Mouse (Mus musculus) adrenal gland, postnatal 14 days (tissue): Measurements from ENCODE around the gene Rnf144a. TPM values are rescaled to one million over a fixed set of nuclear protein-coding genes. Genes with fewer than 3 reads are reported as not detected.
A peak's percentile ranks its signal among the peaks of the same experiment; 100 is the strongest.
"Not testable (repeated sequence)": the region's sequence is repeated elsewhere in the genome, so short reads cannot be mapped to it uniquely, and the experiment has no call there.

Experiments
- DNase-seq: peaks from one replicate; pipeline ENCODE4 v3.0.0; 2021; ENCODE audit warnings: mixed read lengths
- long read RNA-seq, 2 experiments: library from polyadenylated mRNA; stranded (forward); transcript quantifications; one replicate each; pipeline ENCODE4 v2.0.0; 2021
- total RNA-seq: library from RNA; stranded (reverse); gene quantifications from 2 replicates; pipeline ENCODE4 v1.2.3, GENCODE M21; 2021

Gene Rnf144a
- total RNA-seq: 24.1 and 33.5 TPM in 2 replicates
- long read RNA-seq, experiment 1, full-length matches to known transcripts: 4 of 13 reads
- long read RNA-seq, experiment 1, partial matches to known transcripts: 1 of 13 reads
- long read RNA-seq, experiment 1, other reads (novel, unspliced or antisense): 8 of 13 reads
- long read RNA-seq, experiment 2, full-length matches to known transcripts: 2 of 9 reads
- long read RNA-seq, experiment 2, partial matches to known transcripts: 1 of 9 reads
- long read RNA-seq, experiment 2, other reads (novel, unspliced or antisense): 6 of 9 reads

DNA sequence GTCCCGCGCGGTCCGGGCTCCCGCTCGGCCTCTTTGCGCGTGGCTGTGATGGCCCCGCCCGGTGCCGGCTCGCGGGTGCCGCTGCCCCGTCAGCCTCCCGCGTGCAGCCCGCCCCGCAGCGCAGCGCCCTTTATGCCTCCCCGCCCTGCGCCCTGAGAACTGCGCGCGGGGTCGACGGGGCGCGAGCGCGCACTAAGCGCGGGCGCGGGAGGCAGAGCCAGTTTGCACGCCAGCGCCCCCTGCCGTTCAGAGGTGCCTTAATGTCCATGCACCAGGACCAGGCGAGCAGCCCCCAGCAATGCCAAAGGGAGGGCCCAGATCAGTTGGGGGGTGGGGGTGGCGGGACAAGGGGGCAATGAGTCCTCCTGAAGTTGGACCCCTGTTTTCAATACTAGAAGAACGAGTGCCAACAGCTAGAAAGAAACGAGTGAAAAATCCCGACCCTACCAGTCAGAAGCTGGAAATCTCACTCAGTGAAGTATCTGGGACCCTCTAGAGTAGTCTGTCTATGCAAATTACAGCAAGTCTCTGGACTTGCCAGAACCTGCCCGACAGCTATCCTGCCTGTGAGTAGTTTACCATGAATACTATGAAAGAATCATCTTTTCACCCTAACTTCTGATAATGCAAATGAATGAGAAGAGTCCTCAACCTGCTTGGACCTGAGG, at the start of gene Rnf144a:
Rnf144a (minus strand) TSS at position 151 of the 668 bp plus-strand sequence.
- peak; percentile 96 for DNase-seq

DNA sequence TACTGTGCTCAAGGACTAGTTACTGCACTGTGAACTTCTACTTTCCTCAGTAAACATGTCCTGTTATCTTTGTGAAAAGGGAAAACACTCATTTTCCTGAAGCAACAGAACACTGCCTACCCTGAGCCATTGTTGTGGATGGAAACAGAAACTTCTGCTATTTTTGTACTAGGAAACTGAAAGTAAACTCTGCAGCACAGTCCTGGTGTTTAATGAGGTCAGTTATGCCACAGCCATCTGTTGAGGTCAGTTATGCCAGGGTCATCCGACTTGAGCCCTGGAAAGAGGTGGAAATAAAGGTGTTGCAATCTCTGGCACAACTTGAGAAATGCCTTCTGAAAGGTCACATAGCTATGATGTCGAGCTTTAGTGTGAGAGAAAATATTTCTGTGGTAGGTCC, 45.0 kb upstream of the Rnf144a start:
- DNase-seq: peak; percentile 63

DNA sequence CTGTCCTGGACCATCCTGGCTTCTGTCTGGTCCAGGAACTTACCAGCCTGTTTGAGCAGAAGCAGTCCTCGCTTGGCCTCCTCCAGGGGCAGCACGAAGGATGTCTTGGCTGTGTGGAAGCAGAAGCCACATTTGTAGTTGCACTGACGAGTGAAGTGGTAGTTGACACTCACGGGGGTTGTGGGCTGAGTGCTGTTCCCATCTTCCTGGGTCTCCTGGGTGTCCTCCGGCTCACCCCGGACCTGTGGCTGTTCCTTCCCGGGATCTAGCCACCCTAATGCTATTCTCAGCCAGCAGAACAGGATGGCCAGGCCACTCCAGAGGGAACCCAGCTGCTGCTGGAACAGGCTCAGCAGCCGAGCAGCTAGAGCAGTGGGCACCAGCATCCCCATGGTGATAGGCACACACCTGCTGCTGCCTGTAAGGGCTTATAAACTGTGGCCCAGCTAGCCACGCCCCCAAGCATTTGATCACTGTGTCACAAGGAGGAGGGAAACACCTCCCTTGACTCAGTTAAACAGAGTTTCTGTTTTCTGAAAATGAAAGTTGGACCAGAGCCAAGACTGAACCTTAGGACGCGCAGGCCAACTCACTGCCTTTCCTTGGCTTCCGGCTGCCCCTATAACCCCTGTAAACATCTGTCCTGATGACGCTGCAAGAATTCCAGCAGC, 41.1 kb upstream of the Rnf144a start, which contains the start of gene Rsad2:
Rsad2 (minus strand) TSS at position 425 of the 671 bp plus-strand sequence.
- peak; percentile 73 for DNase-seq

DNA sequence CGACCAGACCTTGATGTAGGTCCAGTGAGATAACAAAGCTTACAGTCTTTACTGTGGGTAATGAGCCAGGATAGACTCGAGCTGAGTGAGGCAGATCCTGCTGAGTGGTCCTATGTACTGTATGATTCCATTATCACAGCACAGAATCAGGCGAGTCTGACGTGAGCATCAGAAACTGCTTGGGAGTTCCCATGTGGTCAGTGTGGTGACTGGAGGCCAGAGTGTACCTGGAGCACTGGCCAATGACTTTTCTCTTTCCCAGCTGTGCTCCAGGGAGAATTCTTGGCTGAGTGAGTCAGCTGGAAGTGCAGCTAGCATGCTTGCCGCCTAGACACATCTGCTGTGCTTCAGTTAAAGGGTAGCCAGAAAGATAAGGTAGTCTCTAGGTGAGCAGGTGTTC, 39.6 kb upstream of the Rnf144a start:
- DNase-seq: peak; percentile 30

DNA sequence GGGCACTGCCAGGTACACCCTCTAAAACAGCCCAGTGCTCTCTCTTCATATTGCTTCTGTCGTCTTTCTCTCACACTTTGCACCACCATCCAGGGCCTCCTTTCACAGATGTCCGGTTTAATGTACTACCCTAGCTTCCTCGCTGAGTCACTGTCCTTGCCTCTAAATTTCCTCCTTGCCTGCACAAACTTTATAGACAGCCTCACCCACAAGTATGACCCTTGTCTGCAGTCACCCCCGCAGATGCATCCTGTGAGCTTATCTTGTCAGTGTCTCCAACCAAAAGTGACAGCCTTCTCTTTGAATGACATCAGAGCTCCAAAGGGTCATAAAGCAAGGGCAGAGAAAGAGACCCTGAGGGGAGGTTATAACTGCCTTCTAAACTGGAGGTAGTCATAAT, 37.9 kb upstream of the Rnf144a start:
- peak; percentile 27 for DNase-seq

DNA sequence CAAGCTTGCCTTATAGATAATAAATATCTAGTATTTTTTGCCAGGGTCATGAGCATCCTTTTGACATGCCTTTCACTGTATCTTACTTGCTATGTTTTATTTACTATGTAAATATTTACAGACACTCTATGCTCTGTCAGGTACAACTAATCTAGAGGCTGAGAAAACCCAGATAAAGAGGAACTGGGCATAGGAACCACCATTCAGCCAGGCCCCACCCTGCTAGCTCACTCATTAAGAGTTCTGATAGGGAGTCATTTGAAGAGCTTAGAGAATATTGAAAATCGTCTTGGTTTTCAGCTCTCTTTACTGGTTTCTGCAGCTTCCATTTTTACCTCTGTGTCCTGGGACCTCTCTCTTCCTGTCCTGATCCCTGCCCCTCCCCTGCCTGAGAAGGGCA, 36.1 kb upstream of the Rnf144a start:
- DNase-seq: no peak

DNA sequence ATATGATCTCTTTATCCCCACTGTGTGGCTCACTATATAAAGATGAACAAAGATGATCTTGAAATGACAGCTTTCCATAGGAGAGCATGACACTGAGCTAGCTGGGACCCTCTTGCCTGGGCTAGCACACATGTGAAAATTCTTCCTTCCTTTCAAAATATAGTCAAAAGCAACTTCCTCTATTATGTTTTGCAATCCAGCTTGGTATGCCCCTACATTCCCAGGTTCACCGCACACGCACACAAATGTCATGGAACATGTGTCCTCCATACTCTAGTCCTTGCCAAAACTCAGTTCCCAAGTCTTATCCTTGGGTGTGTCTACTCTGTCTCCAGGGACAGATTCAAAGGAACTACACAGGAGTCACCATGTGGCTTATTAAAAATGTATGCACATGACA, 34.4 kb upstream of the Rnf144a start:
- DNase-seq: no peak

DNA sequence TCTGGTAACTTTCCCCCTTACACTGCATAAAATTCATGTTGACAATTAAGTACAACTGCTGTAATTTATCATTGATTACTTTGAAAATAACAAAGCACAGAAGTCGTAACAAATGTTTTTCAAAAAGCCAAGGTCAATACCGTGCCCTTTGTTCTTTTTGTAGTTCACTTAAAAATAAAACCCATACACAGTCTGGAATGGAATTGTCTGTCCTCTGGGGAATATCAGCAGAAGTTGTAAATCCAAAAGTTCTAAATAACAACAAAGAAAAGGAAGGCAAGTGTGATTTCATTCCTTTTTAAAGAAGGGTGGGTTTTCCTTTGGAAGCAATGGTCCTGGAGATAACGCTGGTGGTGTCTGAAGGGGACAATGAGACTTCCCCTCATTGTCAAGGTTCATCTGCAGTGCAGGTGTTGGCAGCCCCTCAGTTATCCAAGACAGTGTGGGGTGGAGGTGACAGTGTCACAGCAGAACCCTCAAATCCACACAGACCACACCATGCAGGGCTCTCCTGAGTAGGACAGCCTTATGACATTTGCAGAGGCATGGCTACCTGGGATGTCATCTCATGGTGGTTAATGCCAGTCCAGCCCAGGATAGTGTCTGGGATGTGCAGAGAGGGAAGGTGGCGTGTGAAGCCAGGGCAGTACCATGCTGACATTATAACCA, 31.5 kb upstream of the Rnf144a start:
- no peak for DNase-seq

DNA sequence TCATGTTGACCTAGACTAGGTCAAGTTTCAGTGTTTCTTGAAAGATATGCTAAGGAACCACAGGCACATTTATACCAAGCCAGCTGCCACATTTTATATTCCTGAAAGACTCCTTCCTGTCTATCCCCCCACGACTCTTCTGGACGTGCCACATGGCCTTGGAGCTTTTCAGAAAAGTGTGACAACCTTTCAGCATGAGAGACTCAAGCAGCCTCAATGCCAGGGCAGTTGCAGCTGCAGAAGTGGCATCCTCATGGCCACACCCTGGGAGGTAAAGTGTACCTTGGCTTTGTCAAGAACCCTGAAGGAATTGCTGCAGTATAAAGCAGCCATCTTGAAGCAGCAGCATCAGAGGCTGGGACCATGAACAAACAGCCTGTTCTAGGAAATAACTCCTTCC, 29.5 kb upstream of the Rnf144a start:
- no peak for DNase-seq

DNA sequence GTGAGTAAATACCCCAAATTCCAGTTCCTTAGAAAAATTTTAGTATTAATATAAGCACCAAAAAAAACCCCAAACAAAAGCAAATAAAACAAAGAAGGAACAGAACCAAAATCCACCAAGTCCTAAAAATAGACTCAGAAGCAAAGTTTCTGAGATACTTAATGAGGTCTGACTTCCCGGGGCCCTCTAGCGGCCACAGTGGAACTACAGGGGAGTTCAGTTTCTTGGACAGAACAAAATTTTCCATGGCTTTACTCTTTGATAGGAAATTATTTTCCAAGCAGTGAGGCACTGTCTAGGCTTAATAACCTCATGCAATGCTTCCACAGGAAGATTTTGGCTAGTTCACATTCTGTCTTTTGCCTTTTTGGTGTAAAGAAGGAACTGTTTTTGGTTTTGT, 29.0 kb upstream of the Rnf144a start:
- peak; percentile 90 for DNase-seq

DNA sequence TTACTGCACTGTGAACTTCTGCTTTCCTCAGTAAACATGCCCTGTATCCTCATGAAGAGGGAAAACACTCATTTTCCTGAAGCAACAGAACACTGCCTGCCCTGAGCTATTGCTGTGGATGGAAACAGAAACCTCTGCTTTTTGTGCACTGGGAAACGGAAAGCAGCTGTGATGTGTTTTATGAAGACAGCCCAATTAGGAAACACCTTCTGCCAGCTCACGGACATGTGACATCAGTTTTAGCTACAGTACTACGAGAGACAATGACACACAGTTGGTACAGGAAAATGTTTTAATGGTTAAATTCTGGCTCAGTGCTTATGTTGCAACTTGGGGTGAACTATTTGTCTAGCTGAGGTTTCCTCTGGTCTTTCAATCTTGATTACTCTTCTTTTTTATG, 24.3 kb upstream of the Rnf144a start:
- no peak for DNase-seq

DNA sequence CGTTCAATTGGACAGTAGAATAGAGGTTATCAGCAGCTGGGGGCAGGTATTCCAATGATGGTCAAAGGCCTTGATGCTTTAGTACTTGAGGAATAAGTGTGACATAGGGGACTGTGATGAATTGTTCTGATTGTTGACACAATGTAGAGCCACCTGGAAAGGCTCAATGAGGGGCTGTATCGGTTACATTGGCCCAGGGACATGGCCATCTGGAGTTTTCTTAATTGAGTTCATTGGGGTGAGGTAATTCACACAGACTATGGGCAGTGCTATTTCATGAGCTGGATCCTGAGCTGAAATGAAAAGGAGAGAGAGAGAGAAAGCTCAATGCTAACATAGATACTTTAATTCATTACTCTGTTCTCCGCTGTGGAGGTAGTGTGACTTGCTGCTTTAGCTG, 22.9 kb upstream of the Rnf144a start:
- no peak for DNase-seq

DNA sequence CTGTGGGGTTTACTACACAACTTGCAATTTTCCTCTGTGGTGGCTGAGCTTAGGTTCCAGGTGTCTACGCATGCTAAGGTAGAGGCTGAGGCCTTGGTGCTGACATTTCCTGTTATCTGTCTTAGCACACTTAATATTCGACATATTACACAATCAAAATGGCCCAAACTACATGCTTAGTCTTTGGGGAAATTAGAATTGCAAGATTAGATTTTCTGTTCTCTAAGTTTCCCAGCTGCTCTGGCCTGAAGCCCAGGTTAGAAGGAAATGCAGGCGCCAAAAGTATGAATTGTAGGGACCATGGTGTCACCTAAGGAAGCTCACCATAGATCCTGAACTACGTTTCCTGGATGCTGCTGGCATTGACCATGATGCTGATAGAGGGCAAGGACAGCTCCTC, 21.3 kb upstream of the Rnf144a start:
- DNase-seq: peak; percentile 44

DNA sequence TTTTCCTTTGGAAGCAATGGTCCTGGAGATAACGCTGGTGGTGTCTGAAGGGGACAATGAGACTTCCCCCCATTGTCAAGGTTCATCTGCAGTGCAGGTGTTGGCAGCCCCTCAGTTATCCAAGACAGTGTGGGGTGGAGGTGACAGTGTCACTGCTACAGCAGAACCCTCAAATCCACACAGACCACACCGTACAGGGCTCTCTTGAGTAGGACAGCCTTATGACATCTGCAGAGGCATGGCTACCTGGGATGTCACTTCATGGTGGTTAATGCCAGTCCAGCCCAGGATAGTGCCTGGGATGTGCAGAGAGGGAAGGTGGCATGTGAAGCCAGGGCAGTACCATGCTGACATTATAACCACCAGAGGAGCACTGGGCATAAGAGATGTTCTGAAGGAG, 13.7 kb upstream of the Rnf144a start:
- not testable (repeated sequence) for DNase-seq

DNA sequence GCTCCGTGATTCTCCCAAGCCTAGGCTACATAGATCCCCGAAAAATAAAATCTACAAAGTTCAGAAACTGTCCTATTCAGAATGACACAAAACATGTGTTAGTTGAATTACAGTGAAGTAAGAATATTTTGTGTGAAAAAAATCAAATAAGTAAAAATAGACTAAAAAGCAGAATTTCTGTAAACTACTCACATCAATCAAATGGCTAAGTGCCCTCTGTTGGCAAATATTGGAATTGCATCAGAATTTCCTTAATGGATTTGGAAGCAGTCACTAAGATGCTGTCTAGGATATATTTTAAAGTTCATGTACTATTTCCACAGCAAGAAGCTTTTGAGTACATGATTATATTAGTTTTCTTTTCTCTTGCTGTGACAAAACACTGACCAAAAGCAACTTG, 9.8 kb upstream of the Rnf144a start:
- DNase-seq: no peak

DNA sequence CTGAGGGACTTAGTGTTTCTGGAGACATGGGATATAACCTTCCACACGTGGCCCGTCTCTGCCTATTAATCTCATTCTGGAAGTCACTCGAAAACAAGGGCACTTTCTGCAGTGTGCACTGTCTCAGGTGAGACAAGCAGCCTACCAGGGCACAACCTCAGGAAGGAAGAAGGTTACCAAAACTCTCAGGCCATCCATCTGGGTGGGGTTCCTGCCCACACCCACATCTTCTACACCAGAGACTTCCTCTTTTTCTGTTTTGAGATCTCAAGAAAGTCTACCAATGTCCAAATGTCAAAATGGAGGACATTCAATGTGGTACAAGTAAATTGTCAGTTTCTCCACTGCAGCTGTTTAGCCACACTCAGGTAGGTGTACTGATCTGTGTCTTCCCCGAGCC, 3.3 kb upstream of the Rnf144a start:
- no peak for DNase-seq

DNA sequence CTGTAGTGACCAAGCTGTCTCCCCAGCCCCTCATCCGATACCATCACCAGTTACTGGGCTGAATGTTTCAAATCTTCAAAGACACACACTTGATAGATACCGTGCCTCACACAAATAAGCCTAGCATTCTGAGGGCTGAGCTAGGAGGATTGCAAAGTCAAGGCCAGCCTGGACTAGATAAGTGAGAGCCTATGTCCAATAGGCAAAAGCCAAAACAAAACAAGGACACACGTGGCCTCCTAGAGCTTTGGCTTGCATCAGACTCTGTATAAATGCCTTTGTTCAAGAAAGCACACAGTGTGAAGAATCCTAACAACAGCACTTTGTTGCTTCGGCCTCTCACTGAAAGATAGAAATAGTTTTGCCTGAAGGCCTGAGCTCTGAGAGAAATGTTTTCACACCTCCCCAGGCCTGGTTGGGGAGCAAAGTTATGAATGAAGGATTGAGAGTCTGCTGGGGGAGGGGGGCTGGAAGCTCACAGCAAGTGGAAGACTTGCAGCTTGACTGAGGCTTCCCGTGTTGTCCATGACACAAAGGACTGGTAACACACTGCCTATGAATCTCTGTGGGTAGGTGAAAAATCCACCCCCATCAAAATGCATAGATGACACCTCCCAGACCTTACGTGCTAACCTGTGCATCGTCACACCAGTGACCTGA, 1.7 kb upstream of the Rnf144a start:
- DNase-seq: peak; percentile 67

DNA sequence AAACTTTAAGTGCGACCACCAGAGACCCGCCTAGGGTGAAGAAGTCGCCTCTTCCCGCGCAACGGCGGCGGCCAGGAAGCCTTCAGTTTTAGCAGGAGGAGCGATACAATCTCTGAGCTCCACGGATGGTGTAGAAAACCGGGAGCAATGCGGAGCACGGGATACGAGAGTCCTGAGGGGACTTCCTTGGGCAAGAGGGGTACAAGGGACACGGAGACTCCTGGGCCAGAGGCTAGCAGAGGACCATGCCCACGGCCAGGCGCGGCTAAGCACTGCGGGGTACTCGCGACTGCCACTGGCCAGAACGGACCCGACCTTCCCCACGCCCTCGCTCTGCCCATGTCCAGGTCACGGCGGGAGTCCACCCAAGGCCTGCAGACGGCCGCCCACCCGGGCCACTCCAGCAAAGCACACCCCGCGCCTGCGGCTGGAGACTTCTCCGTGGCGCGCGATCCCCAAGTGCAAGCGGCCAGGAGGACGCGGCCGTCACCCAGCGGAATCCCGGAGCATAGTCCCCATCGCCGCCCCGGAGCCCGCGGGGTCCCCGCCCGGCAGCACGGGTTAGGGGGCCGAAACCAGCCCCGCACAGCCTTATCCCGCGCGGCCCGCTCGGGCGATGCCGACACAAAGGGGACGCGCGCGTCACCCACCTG, 477 bp downstream of the Rnf144a start:
- DNase-seq: peak; percentile 69

DNA sequence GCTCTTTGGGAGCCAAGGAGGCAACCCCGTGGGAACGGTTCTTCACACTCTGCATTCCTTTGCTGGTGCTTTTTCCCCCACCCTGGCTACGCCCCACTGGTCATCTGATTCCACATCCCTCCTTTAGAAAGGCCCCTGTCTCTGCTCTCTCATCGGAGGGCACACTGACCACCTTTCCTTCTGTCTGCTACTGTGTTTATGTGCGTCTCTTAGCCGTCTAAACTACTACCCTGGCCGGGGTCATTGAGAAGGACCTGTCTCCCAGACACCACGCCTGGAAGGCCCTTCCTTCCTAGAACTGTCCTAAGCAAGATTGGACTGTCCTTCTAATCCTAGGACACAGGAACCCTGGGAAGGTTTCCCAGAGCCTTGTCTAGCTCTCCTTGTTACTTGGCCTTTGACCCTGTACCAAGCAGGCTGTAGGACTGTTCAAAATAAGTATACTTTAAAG, 1.1 kb downstream of the Rnf144a start:
- peak; percentile 40 for DNase-seq

DNA sequence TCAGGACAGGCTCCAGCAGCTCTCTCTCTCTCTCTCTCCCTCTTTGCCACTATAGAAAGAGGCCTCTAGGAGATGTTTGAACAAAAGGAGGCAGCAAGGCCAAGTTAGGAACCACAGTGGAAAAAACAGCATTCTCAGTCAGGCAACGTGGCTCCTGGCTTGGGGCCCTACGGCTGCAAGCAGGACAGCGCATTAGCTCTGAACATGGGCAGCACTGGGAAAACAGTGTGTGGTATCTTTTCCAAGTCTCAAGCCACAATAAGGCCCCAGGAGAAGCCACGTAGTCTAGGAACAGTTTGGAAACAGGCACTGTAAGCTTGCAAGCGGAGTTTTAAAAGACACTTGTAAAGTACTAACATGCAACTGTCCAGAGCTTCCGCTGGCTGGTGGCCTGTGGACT, 2.3 kb downstream of the Rnf144a start:
- DNase-seq: peak; percentile 51

DNA sequence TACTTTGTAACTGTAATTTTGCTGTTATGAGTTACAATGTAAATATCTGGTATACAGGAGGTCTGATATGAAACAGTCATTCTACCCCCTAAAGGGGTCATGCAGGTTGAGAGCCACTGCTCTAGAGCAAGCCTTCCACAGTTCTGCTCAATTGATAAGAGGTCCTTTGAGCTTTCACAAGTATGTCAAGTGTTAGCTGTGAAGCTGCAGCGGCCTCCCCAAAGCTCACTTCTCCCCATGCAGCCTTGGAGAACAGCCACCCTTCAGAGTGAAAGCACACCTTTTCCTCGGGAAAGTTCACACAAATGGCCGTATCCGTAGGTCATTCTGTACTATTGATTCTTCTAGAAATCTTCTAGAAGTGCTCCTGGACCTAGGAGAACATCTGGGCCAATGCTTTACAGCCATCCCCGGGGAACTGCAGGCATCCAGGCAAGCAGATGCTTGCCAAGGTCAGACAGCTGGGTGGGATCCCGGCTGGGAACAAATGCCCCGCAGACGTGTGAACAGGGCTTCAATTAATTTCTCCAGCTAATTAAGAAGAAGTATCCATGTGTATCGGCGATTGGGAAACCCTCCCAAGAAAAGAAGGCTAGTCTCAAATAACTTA, 3.1 kb downstream of the Rnf144a start:
- no peak for DNase-seq
